Mouse (Mus musculus): ENCODE data around the gene Aym1. TPM values are rescaled to one million over a fixed set of nuclear protein-coding genes. Genes with fewer than 3 reads are reported as not detected.

Aym1 gene
- polyA plus RNA-seq, 2 experiments, result not detected

DNA sequence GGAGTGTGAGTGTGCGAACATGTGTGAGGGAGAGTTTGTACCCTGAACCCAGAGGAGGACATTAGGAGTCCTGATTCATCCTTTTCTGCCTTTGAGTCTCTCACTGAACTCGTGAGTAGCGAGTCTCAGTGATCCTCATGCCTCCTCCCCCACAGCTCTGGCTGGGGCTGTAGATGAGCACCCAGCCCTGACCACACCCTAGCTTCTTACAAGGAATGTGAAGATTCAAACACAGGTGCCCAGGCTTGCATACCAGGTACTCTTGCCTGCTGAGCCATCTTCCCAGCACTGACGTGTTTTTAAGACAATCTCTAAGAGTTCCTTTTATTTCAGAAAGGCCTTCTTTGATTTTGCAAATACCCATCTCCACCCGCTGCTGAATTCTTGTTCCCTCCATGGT, 22.3 kb downstream of the Aym1 start:
- Histone ChIP-seq H3K4me3 (ENCODE audit: insufficient read depth in 1 of 2, low read depth in 2 of 2, low read length in 2 of 2) (no peak overlapping the region), H3K36me3 (replicated peaks; ENCODE audit: control insufficient read depth, insufficient read depth, low read depth) (no peaks in the 10 kb centered on the region), H3K9ac (replicated peaks) (no peak overlapping the region), H3K4me1 (replicated peaks; ENCODE audit: control insufficient read depth in 2 of 2, insufficient read depth in 2 of 2, low read length in 1 of 2) (no peaks in the 10 kb centered on the region), H3K9me3 (ENCODE audit: control insufficient read depth, low read length) (no peaks in the 10 kb centered on the region), H3K27ac (no peak overlapping the region), H3K4me2 (ENCODE audit: low read depth) (no peak overlapping the region), H3K27me3 (ENCODE audit: control insufficient read depth, insufficient read depth, low read length) (no peaks in the 10 kb centered on the region)
- no peak for DNase-seq (ENCODE audit: low read depth in 3 of 3, low spot score in 3 of 3)
- TF ChIP-seq EP300 (IDR thresholded peaks at IDR 0.05; ENCODE audit: low read depth) (no peak), CTCF (IDR thresholded peaks at IDR 0.05; ENCODE audit: low read depth) (no peak)
- 53% methylated on average over 5 of the region's 5 CpGs for WGBS (ENCODE audit: insufficient replicate concordance)
- no peak for ATAC-seq (ENCODE audit: insufficient read depth)

GRCm38 (mm10) chr5:113380553-113380952, 23.5 kb downstream of the Aym1 start:
- Histone ChIP-seq H3K4me2 (ENCODE audit: low read depth) (no peak overlapping the region), H3K9me3 (ENCODE audit: control insufficient read depth, low read length) (no peaks in the 10 kb centered on the region), H3K4me3 (ENCODE audit: insufficient read depth in 1 of 2, low read depth in 2 of 2, low read length in 2 of 2) (no peak overlapping the region), H3K27ac (no peak overlapping the region), H3K4me1 (replicated peaks; ENCODE audit: control insufficient read depth in 2 of 2, insufficient read depth in 2 of 2, low read length in 1 of 2) (no peaks in the 10 kb centered on the region), H3K27me3 (ENCODE audit: control insufficient read depth, insufficient read depth, low read length) (no peaks in the 10 kb centered on the region), H3K36me3 (replicated peaks; ENCODE audit: control insufficient read depth, insufficient read depth, low read depth) (no peaks in the 10 kb centered on the region), H3K9ac (replicated peaks) (no peak overlapping the region)
- TF ChIP-seq CTCF (IDR thresholded peaks at IDR 0.05; ENCODE audit: low read depth), result no peak
- TF ChIP-seq EP300 (IDR thresholded peaks at IDR 0.05; ENCODE audit: low read depth), result no peak
- no peak for DNase-seq (ENCODE audit: low read depth in 3 of 3, low spot score in 3 of 3)
- 67% methylated on average over 8 of the region's 8 CpGs for WGBS (ENCODE audit: insufficient replicate concordance)
- ATAC-seq (ENCODE audit: insufficient read depth), result no peak

DNA sequence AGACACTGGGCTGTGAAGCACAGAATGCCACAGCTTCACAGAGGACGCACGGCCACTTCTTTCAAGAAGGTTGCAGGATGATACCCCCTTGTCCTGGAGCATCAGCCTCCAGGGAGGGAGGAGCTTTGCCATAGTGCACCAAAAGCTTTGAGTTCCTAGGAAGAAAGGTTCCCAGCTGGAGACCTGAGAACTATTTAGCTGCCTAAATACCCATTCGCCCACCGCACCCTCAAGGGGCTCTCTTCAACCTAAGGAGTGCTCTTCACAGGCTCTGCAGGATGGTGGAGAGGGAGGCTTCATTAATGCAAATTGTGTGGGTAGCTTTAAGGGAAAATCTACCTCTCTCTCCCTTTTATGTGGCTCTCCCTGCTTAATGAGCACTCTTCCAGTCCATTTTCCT, 25.5 kb downstream of the Aym1 start:
- Histone ChIP-seq H3K4me1 (replicated peaks; ENCODE audit: control insufficient read depth in 2 of 2, insufficient read depth in 2 of 2, low read length in 1 of 2) (no peaks in the 10 kb centered on the region), H3K4me2 (ENCODE audit: low read depth) (no peak overlapping the region), H3K9ac (replicated peaks) (no peak overlapping the region), H3K27ac (no peak overlapping the region), H3K27me3 (ENCODE audit: control insufficient read depth, insufficient read depth, low read length) (no peaks in the 10 kb centered on the region), H3K4me3 (ENCODE audit: insufficient read depth in 1 of 2, low read depth in 2 of 2, low read length in 2 of 2) (no peak overlapping the region), H3K36me3 (replicated peaks; ENCODE audit: control insufficient read depth, insufficient read depth, low read depth) (no peaks in the 10 kb centered on the region), H3K9me3 (ENCODE audit: control insufficient read depth, low read length) (no peaks in the 10 kb centered on the region)
- no peak for DNase-seq (ENCODE audit: low read depth in 3 of 3, low spot score in 3 of 3)
- ATAC-seq (ENCODE audit: insufficient read depth), result no peak
- 52% methylated on average over 4 of the region's 4 CpGs for whole genome bisulfite sequencing (ENCODE audit: insufficient replicate concordance)
- no peak for TF ChIP-seq EP300 (IDR thresholded peaks at IDR 0.05; ENCODE audit: low read depth)

- DNase-seq (ENCODE audit: low read depth in 3 of 3, low spot score in 3 of 3), result no peak
- TF ChIP-seq EP300 (IDR thresholded peaks at IDR 0.05; ENCODE audit: low read depth) (no peak), CTCF (IDR thresholded peaks at IDR 0.05; ENCODE audit: low read depth) (no peak)
- ATAC-seq (ENCODE audit: insufficient read depth), result no peak
- Histone ChIP-seq H3K36me3 (replicated peaks; ENCODE audit: control insufficient read depth, insufficient read depth, low read depth) (no peaks in the 10 kb centered on the region), H3K9me3 (ENCODE audit: control insufficient read depth, low read length) (no peaks in the 10 kb centered on the region), H3K4me1 (replicated peaks; ENCODE audit: control insufficient read depth in 2 of 2, insufficient read depth in 2 of 2, low read length in 1 of 2) (no peaks in the 10 kb centered on the region), H3K9ac (replicated peaks) (no peak overlapping the region), H3K4me3 (ENCODE audit: insufficient read depth in 1 of 2, low read depth in 2 of 2, low read length in 2 of 2) (no peak overlapping the region), H3K27me3 (ENCODE audit: control insufficient read depth, insufficient read depth, low read length) (no peaks in the 10 kb centered on the region), H3K27ac (no peak overlapping the region), H3K4me2 (ENCODE audit: low read depth) (no peak overlapping the region)
- WGBS (ENCODE audit: insufficient replicate concordance), result 40% methylated on average over 8 of the region's 8 CpGs
These were observed 36.7 kb downstream of the Aym1 start for GRCm38 (mm10) chr5:113393766-113394165.

GRCm38 (mm10) chr5:113396286-113396934, 39.3 kb downstream of the Aym1 start:
- ATAC-seq (ENCODE audit: insufficient read depth) (no peak), DNase-seq (ENCODE audit: low read depth in 3 of 3, low spot score in 3 of 3) (no peak)
- H3K4me1 ChIP-seq (replicated peaks; ENCODE audit: control insufficient read depth in 2 of 2, insufficient read depth in 2 of 2, low read length in 1 of 2), result no peaks in the 10 kb centered on the region
- TF ChIP-seq EP300 (IDR thresholded peaks at IDR 0.05; ENCODE audit: low read depth) (no peak), CTCF (IDR thresholded peaks at IDR 0.05; ENCODE audit: low read depth) (no peak)
- H3K4me3 ChIP-seq (ENCODE audit: insufficient read depth in 1 of 2, low read depth in 2 of 2, low read length in 2 of 2), result no peak overlapping the region
- H3K9ac ChIP-seq (replicated peaks), result no peak overlapping the region
- no peaks in the 10 kb centered on the region for H3K36me3 ChIP-seq (replicated peaks; ENCODE audit: control insufficient read depth, insufficient read depth, low read depth)
- no peaks in the 10 kb centered on the region for H3K27me3 ChIP-seq (ENCODE audit: control insufficient read depth, insufficient read depth, low read length)
- WGBS (ENCODE audit: insufficient replicate concordance), result 63% methylated on average over 17 of the region's 17 CpGs
- no peaks in the 10 kb centered on the region for H3K9me3 ChIP-seq (ENCODE audit: control insufficient read depth, low read length)
- H3K27ac ChIP-seq, result no peak overlapping the region
- H3K4me2 ChIP-seq (ENCODE audit: low read depth), result no peak overlapping the region

Measured in liver, embryonic 14.5 days (tissue).